Mouse (Mus musculus): ENCODE results near the gene Ncoa7. TPM values are rescaled to one million over a fixed set of nuclear protein-coding genes. Genes with fewer than 3 reads are reported as not detected.
A peak's percentile ranks its signal among the peaks of the same experiment; 100 is the strongest.

The Ncoa7 gene
- 11.2 TPM in 2 replicates for polyA plus RNA-seq (2016; fragmentation: Nextera tagmentation; extraction: Ambion mirVana)

GRCm38 (mm10) chr10:30802681-30803586 lies at the start of gene Ncoa7:
Ncoa7 (minus strand) TSS chr10:30803326.
- peak; percentile 94 for ATAC-seq (ENCODE audit: low FRiP score, low read depth)
- no peaks in the 10 kb centered on the region for H3K4me1 ChIP-seq
- H3K36me3 ChIP-seq = no peaks in the 10 kb centered on the region
- H3K27ac ChIP-seq = peak within 1 kb of the TSS; percentile 81
- WGBS = under 1% methylated on average over 89 of the region's 89 CpGs
- H3K9me3 ChIP-seq = no peaks in the 10 kb centered on the region
- H3K9ac ChIP-seq = peak within 1 kb of the TSS; percentile 88
- H3K4me2 ChIP-seq (replicated peaks) = peak within 1 kb of the TSS; percentile 62
- peak within 1 kb of the TSS; percentile 76 for H3K4me3 ChIP-seq
- no peaks in the 10 kb centered on the region for H3K27me3 ChIP-seq (replicated peaks)

- 16% methylated on average over 13 of the region's 13 CpGs for WGBS
- Histone ChIP-seq H3K4me1 (peaks cover 15% of the 10 kb centered on the region), H3K9me3 (no peaks in the 10 kb centered on the region), H3K4me2 (replicated peaks) (no peak overlapping the region), H3K9ac (no peak overlapping the region), H3K4me3 (no peak overlapping the region), H3K27me3 (replicated peaks) (peaks cover 28% of the 10 kb centered on the region), H3K36me3 (no peaks in the 10 kb centered on the region), H3K27ac (no peak overlapping the region)
- no peak for ATAC-seq (ENCODE audit: low FRiP score, low read depth)
These were observed 42.1 kb upstream of the Ncoa7 start for GRCm38 (mm10) chr10:30845101-30845825.

- Histone ChIP-seq H3K9me3 (no peaks in the 10 kb centered on the region), H3K36me3 (no peaks in the 10 kb centered on the region), H3K4me3 (peak overlapping the region; percentile 62), H3K9ac (no peak overlapping the region), H3K4me2 (replicated peaks) (peak overlapping the region; percentile 74), H3K27ac (no peak overlapping the region), H3K27me3 (replicated peaks) (peaks cover 28% of the 10 kb centered on the region), H3K4me1 (peaks cover 15% of the 10 kb centered on the region)
- ATAC-seq (ENCODE audit: low FRiP score, low read depth) = 0 out of 2 replicates have a peak, but pooled peaks have one; percentile 3
- WGBS = 2% methylated on average over 30 of the region's 30 CpGs
These were observed 41.3 kb upstream of the Ncoa7 start for GRCm38 (mm10) chr10:30844191-30845010.

- Histone ChIP-seq H3K9ac (no peak overlapping the region), H3K27me3 (replicated peaks) (peaks cover 28% of the 10 kb centered on the region), H3K4me1 (peaks cover 15% of the 10 kb centered on the region), H3K4me2 (replicated peaks) (peak overlapping the region; percentile 74), H3K4me3 (peak overlapping the region; percentile 62), H3K9me3 (no peaks in the 10 kb centered on the region), H3K36me3 (no peaks in the 10 kb centered on the region), H3K27ac (no peak overlapping the region)
- ATAC-seq (ENCODE audit: low FRiP score, low read depth) = peak; percentile 26; the same call in 1 of the 2 replicates
- WGBS = under 1% methylated on average over 21 of the region's 21 CpGs
These were observed 40.5 kb upstream of the Ncoa7 start for GRCm38 (mm10) chr10:30843438-30844190.

- H3K9me3 ChIP-seq = no peaks in the 10 kb centered on the region
- no peak within 1 kb of the TSS for H3K27ac ChIP-seq
- H3K27me3 ChIP-seq (replicated peaks) = peaks cover 28% of the 10 kb centered on the region
- under 1% methylated on average over 70 of the region's 70 CpGs for WGBS
- peak within 1 kb of the TSS; percentile 74 for H3K4me2 ChIP-seq (replicated peaks)
- peak within 1 kb of the TSS; percentile 62 for H3K4me3 ChIP-seq
- H3K36me3 ChIP-seq = no peaks in the 10 kb centered on the region
- H3K4me1 ChIP-seq = peaks cover 15% of the 10 kb centered on the region
- peak; percentile 99 for ATAC-seq (ENCODE audit: low FRiP score, low read depth)
- H3K9ac ChIP-seq = peak within 1 kb of the TSS; percentile 54
These were observed 39.7 kb upstream of the Ncoa7 start, which contains the start of gene Hey2 for GRCm38 (mm10) chr10:30842643-30843437. Hey2 (minus strand) TSS chr10:30842801.

- peak; percentile 73 for ATAC-seq (ENCODE audit: low FRiP score, low read depth)
- H3K27me3 ChIP-seq (replicated peaks) = peaks cover 28% of the 10 kb centered on the region
- WGBS = under 1% methylated on average over 29 of the region's 29 CpGs
- H3K4me1 ChIP-seq = peaks cover 15% of the 10 kb centered on the region
- H3K9me3 ChIP-seq = no peaks in the 10 kb centered on the region
- peak overlapping the region; percentile 54 for H3K9ac ChIP-seq
- H3K4me3 ChIP-seq = peak overlapping the region; percentile 62
- no peak overlapping the region for H3K27ac ChIP-seq
- no peaks in the 10 kb centered on the region for H3K36me3 ChIP-seq
- H3K4me2 ChIP-seq (replicated peaks) = peak overlapping the region; percentile 74
These were observed 39.1 kb upstream of the Ncoa7 start for GRCm38 (mm10) chr10:30842228-30842627.

GRCm38 (mm10) chr10:30840824-30841223 lies 37.7 kb upstream of the Ncoa7 start:
- Histone ChIP-seq H3K27me3 (replicated peaks) (peaks cover 23% of the 10 kb centered on the region), H3K4me2 (replicated peaks) (peak overlapping the region; percentile 12; the same call in 1 of the 2 replicates), H3K4me1 (peaks cover 15% of the 10 kb centered on the region), H3K4me3 (no peak overlapping the region), H3K9me3 (no peaks in the 10 kb centered on the region), H3K27ac (no peak overlapping the region), H3K36me3 (no peaks in the 10 kb centered on the region), H3K9ac (no peak overlapping the region)
- ATAC-seq (ENCODE audit: low FRiP score, low read depth) = no peak
- 79% methylated on average over 5 of the region's 5 CpGs for WGBS

- Histone ChIP-seq H3K9ac (no peak overlapping the region), H3K4me2 (replicated peaks) (no peak overlapping the region), H3K27me3 (replicated peaks) (peaks cover 4% of the 10 kb centered on the region), H3K36me3 (0 out of 2 replicates have a peak, but pooled peaks cover 4% of the 10 kb centered on the region), H3K9me3 (no peaks in the 10 kb centered on the region), H3K4me1 (peaks cover 3% of the 10 kb centered on the region; the same call in 1 of the 2 replicates), H3K27ac (no peak overlapping the region), H3K4me3 (no peak overlapping the region)
- ATAC-seq (ENCODE audit: low FRiP score, low read depth) = no peak
- whole genome bisulfite sequencing = 7% methylated on average over 1 of the region's 1 CpGs
These were observed 35.1 kb upstream of the Ncoa7 start for GRCm38 (mm10) chr10:30838188-30838587.

GRCm38 (mm10) chr10:30825049-30825448 lies 21.9 kb upstream of the Ncoa7 start:
- Histone ChIP-seq H3K4me3 (no peak overlapping the region), H3K4me1 (no peaks in the 10 kb centered on the region), H3K36me3 (no peaks in the 10 kb centered on the region), H3K9ac (no peak overlapping the region), H3K27ac (no peak overlapping the region), H3K4me2 (replicated peaks) (no peak overlapping the region), H3K9me3 (no peaks in the 10 kb centered on the region), H3K27me3 (replicated peaks) (no peaks in the 10 kb centered on the region)
- 22% methylated on average over 1 of the region's 1 CpGs for WGBS
- peak; percentile 41; the same call in 1 of the 2 replicates for ATAC-seq (ENCODE audit: low FRiP score, low read depth)

- no peak overlapping the region for H3K9ac ChIP-seq
- 17% methylated on average over 11 of the region's 11 CpGs for WGBS
- peak overlapping the region; percentile 47 for H3K4me2 ChIP-seq (replicated peaks)
- no peaks in the 10 kb centered on the region for H3K27me3 ChIP-seq (replicated peaks)
- peak; percentile 92 for ATAC-seq (ENCODE audit: low FRiP score, low read depth)
- no peak overlapping the region for H3K27ac ChIP-seq
- H3K4me1 ChIP-seq = no peaks in the 10 kb centered on the region
- H3K9me3 ChIP-seq = no peaks in the 10 kb centered on the region
- H3K4me3 ChIP-seq = peak overlapping the region; percentile 22; the same call in 1 of the 2 replicates
- H3K36me3 ChIP-seq = no peaks in the 10 kb centered on the region
These were observed 7.8 kb upstream of the Ncoa7 start for GRCm38 (mm10) chr10:30810967-30811293.

Measured in neural tube, embryonic 12.5 days (tissue).